Mouse (Mus musculus) v-Abl transformed pro-B cells (cell line): Measurements from ENCODE around the gene 4930451I11Rik.

Source experiments
- in situ Hi-C, 2 experiments: fragments of 400-800 bp; cut with MboI; formaldehyde crosslinking; loops; one replicate each; pipeline ENCODE4 v1.15.1; 2025; ENCODE audit not compliant: unreplicated experiment in 2 of 2

The 4930451I11Rik gene

DNA sequence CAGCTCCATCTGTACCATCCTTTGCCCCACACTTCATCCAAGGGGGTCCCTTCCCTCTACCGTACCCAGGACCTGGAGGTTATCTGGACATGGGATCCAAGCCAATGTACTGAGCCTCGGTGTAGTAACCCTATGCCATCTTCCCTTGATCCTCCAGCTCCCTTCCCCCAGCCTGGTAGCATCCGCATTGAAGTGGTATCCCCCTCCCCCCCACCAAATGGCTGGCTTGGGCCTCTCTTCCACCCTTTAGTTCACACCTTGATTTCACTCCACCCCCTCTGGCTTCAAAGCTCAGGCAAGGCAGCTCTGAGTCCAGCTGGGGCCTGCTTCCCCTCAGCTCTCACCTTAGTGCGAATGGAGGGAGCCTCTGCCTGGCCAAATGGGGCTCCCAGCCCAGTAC is 46.4 kb downstream of the 4930451I11Rik start:
- in situ Hi-C loops = no loop called here

DNA sequence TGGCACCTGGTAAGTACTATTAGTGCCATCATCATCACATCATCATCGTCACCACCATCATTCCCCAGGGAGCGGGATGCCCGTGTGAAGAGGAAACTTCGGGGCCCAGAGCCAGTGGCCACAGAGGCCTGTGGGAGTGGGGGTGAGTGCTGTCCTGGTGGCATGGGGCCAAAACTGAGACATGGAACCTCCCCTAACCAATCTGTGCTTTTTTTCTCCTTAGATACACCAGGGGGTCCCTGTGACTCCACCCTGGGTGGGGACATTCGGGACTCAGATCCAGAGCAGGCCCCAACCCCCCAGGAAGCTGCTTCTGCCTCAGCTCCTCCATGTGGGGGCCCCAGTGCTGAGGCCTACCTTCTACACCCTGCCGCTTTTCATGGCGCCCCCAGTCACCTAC is 47.0 kb downstream of the 4930451I11Rik start:
- in situ Hi-C loops = no loop called here

DNA sequence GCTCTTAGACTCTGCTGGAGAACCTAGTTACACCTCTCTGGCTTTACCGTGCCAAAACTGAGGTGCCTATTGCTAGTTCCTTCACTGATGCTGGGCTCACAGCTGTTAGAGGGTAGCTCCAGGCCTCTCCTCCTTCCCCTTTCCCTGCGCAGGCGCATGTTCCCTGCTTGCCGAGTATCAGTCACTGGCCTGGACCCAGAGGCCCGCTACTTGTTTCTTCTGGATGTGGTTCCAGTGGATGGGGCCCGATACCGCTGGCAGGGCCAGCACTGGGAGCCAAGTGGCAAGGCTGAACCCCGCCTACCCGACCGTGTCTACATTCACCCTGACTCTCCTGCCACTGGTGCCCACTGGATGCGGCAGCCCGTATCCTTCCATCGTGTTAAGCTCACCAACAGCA is 48.7 kb downstream of the 4930451I11Rik start:
- in situ Hi-C loops = no loop called here

DNA sequence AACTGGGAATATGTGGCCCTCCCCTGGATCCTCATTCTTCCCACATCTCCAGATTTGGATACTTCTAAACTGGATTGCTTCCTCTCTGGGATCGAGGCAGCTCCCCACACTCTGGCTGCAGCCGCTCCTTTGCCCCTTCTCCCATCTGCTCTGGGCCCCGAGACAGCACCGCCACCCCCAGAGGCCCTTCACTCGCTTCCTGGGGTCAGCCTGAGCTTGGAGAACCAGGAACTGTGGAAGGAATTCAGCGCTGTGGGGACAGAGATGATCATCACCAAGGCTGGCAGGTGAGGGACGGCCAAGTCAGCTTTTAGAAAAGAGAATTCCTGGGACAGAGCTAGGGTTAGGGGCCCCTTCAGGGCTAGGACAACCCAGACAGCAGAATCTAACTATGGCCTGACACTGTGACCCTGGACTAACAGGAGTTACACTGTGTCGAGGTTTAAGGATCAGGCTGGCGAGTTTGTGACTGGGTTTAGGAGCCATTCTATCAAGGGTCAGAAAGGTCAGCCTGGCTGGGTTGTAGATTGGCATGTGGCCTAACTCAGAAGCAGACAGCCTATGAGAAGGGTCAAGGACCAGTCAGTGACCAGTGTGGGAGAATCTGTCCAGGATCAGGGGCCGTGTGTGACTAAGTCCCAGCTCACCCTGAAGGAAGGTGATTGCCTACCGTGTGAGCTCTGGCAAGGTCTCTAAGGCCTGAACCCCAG is 49.6 kb downstream of the 4930451I11Rik start:
- in situ Hi-C loops = no loop called here

DNA sequence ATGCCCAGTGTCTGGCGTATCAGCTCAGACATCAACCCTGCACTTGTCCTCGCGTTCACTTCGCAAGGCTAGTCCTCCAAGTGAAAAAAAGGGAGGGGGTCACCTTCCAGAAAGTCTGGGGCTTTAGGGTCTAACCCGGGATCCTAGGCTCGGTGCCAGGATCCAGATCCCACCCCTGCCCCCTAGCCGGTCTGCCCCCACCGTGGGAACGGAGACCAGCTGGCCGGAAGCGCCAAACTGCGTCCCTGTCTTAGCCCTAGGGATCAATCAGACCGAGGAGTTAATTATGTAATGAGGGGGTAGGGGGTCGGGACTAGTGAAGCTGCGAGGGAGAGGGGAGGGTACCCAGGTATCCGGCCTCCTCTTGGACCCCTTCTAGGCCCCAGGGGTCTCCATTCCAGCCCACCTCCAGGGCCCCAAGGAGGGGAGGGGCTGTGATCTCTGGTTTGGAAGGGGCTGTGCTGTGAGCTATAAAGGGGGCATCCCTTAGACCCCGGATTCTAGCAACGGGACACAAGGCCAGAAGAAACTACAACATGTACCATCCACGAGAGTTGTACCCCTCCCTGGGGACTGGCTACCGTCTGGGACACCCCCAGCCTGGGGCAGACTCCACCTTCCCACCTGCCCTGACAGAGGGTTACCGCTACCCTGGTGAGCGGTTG is 50.3 kb downstream of the 4930451I11Rik start, which contains the start of gene Tbx6:
TSS of gene Tbx6 (plus strand) at position 513 of the 665 bp plus-strand sequence.
- in situ Hi-C loops = no loop called here
